Mouse (Mus musculus) erythroblast, embryonic 14.5 days (primary cell): ENCODE measurements around the gene Rassf6. TPM values are rescaled to one million over a fixed set of nuclear protein-coding genes. Genes with fewer than 3 reads are reported as not detected.

Experiments used
- H3K27me3 ChIP-seq: 2 replicates; pipeline ENCODE4 v1.6.1; 2012; ENCODE audit warnings: inconsistent platforms; ENCODE audit not compliant: control insufficient read depth
- H3K36me3 ChIP-seq: 2 replicates; pipeline ENCODE4 v1.6.1; 2012; ENCODE audit warnings: mild to moderate bottlenecking, inconsistent platforms; ENCODE audit not compliant: control insufficient read depth
- H3K4me1 ChIP-seq: 2 replicates; pipeline ENCODE4 v1.6.1; 2012; ENCODE audit warnings: inconsistent platforms; ENCODE audit not compliant: control insufficient read depth
- H3K4me3 ChIP-seq: replicated peaks from 2 replicates; pipeline ENCODE3; 2012; ENCODE audit warnings: moderate library complexity, mild to moderate bottlenecking, inconsistent platforms
- H3K9me3 ChIP-seq: 2 replicates; pipeline ENCODE4 v1.6.1; 2012; ENCODE audit warnings: low read length, inconsistent platforms, mixed read lengths; ENCODE audit not compliant: control insufficient read depth
- GATA1 ChIP-seq: IDR thresholded peaks from 2 replicates; pipeline ENCODE4 v1.6.1; 2012; ENCODE audit warnings: low read length, inconsistent platforms, mixed read lengths
- TAL1 ChIP-seq: IDR thresholded peaks from 3 replicates; pipeline ENCODE4 v1.6.1; 2012; ENCODE audit warnings: low read length, inconsistent platforms, mixed read lengths
- polyA plus RNA-seq: library from polyadenylated mRNA; stranded (reverse); fragments of >175 nt; gene quantifications from 2 replicates; pipeline ENCODE4 v1.2.3, GENCODE M21; 2012

Rassf6 gene
- polyA plus RNA-seq, 1 experiment, result not detected

- Histone ChIP-seq H3K4me1 (no peaks in the 10 kb centered on the region), H3K4me3 (no peak overlapping the region), H3K27me3 (no peaks in the 10 kb centered on the region), H3K36me3 (no peaks in the 10 kb centered on the region; the same call in 1 of the 2 replicates), H3K9me3 (no peaks in the 10 kb centered on the region)
- TF ChIP-seq GATA1 (no peak), TAL1 (no peak)
Observed at GRCm38 (mm10) chr5:90611388-90611787, 29.1 kb downstream of the Rassf6 start.

- Histone ChIP-seq H3K4me3 (no peak overlapping the region), H3K9me3 (no peaks in the 10 kb centered on the region), H3K4me1 (no peaks in the 10 kb centered on the region), H3K27me3 (no peaks in the 10 kb centered on the region), H3K36me3 (no peaks in the 10 kb centered on the region; the same call in 1 of the 2 replicates)
- TF ChIP-seq GATA1 (no peak), TAL1 (no peak)
Observed at GRCm38 (mm10) chr5:90608906-90609305, 31.6 kb downstream of the Rassf6 start.

- Histone ChIP-seq H3K4me3 (no peak overlapping the region), H3K36me3 (no peaks in the 10 kb centered on the region; the same call in 1 of the 2 replicates), H3K4me1 (no peaks in the 10 kb centered on the region), H3K9me3 (no peaks in the 10 kb centered on the region), H3K27me3 (no peaks in the 10 kb centered on the region)
- no peak for TF ChIP-seq GATA1
- TF ChIP-seq TAL1, result no peak
Observed at GRCm38 (mm10) chr5:90603407-90603923, 37.0 kb downstream of the Rassf6 start.

DNA sequence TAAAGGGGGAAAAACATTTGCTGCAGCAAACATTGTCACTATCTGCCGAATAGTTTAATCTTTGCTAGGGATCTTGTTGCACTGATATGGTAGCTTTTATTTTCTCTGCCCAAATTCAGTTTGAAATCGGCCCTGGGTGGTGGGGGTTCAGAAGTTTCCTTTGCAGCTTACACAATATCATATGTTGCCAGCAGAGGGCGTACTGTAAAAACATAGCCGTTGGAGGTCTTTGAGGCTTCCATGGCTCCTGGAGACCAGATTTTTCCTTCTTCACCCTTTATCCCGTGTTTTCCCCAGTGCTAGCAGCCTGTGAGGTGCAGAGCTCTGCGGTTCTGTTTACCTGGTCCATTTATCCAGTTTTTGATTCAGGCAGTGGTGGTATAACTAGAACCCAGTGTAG lies 39.0 kb downstream of the Rassf6 start:
- TF ChIP-seq GATA1 (no peak), TAL1 (no peak)
- Histone ChIP-seq H3K4me1 (no peaks in the 10 kb centered on the region), H3K4me3 (no peak overlapping the region)

GRCm38 (mm10) chr5:90596155-90596554 lies 44.3 kb downstream of the Rassf6 start:
- Histone ChIP-seq H3K27me3 (no peaks in the 10 kb centered on the region), H3K9me3 (no peaks in the 10 kb centered on the region), H3K4me1 (peaks cover 3% of the 10 kb centered on the region), H3K4me3 (no peak overlapping the region), H3K36me3 (no peaks in the 10 kb centered on the region)
- no peak for TF ChIP-seq TAL1
- TF ChIP-seq GATA1, result no peak

More for the DNA sequence above, 39.0 kb downstream of the Rassf6 start:
- H3K36me3 ChIP-seq, result no peaks in the 10 kb centered on the region; the same call in 1 of the 2 replicates
- no peaks in the 10 kb centered on the region for H3K9me3 ChIP-seq
- H3K27me3 ChIP-seq, result no peaks in the 10 kb centered on the region

- H3K27me3 ChIP-seq, result no peaks in the 10 kb centered on the region
- H3K36me3 ChIP-seq, result no peaks in the 10 kb centered on the region
- H3K4me3 ChIP-seq, result no peak overlapping the region
Observed at GRCm38 (mm10) chr5:90594945-90595344, 45.5 kb downstream of the Rassf6 start.

GRCm38 (mm10) chr5:90591936-90592335 lies 48.5 kb downstream of the Rassf6 start:
- H3K9me3 ChIP-seq, result no peaks in the 10 kb centered on the region
- no peaks in the 10 kb centered on the region for H3K36me3 ChIP-seq
- no peak overlapping the region for H3K4me3 ChIP-seq
- H3K4me1 ChIP-seq, result peaks cover 3% of the 10 kb centered on the region
- H3K27me3 ChIP-seq, result no peaks in the 10 kb centered on the region
- TF ChIP-seq GATA1 (no peak), TAL1 (no peak)

More at GRCm38 (mm10) chr5:90594945-90595344, 45.5 kb downstream of the Rassf6 start:
- no peak for TF ChIP-seq GATA1
- TF ChIP-seq TAL1, result no peak
- no peaks in the 10 kb centered on the region for H3K9me3 ChIP-seq
- peaks cover 3% of the 10 kb centered on the region for H3K4me1 ChIP-seq

DNA sequence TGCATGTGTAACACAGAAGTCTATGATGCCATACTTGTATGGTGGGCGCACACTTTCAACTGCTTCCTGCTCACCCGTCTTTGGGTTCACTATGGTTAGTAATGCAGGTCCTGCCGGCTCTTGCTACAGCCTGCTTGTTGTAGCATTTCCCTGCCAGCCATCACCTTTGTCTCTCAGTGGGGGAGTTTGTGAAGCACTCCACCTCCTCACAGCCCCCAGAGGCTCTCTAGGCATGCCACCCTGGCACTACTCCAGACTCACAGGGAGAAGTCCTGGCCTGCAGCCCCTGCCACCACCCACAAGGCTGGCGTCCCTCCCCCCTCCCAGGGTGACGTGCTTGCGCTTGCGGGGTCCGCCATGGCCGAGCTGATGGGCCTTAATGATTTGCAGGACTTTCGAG lies 49.8 kb downstream of the Rassf6 start:
- Histone ChIP-seq H3K27me3 (no peaks in the 10 kb centered on the region), H3K9me3 (no peaks in the 10 kb centered on the region), H3K4me1 (peaks cover 3% of the 10 kb centered on the region), H3K4me3 (no peak overlapping the region), H3K36me3 (no peaks in the 10 kb centered on the region)
- no peak for TF ChIP-seq GATA1
- TF ChIP-seq TAL1, result no peak

- H3K36me3 ChIP-seq, result no peaks in the 10 kb centered on the region
- H3K27me3 ChIP-seq, result no peaks in the 10 kb centered on the region
- H3K9me3 ChIP-seq, result no peaks in the 10 kb centered on the region
- no peaks in the 10 kb centered on the region for H3K4me1 ChIP-seq
- TF ChIP-seq TAL1 (no peak), GATA1 (no peak)
- peak overlapping the region; percentile 40 for H3K4me3 ChIP-seq
Observed at GRCm38 (mm10) chr5:90588708-90589595, 51.5 kb downstream of the Rassf6 start.
